Mouse (Mus musculus): ENCODE data around the gene Cdc37.

DNA sequence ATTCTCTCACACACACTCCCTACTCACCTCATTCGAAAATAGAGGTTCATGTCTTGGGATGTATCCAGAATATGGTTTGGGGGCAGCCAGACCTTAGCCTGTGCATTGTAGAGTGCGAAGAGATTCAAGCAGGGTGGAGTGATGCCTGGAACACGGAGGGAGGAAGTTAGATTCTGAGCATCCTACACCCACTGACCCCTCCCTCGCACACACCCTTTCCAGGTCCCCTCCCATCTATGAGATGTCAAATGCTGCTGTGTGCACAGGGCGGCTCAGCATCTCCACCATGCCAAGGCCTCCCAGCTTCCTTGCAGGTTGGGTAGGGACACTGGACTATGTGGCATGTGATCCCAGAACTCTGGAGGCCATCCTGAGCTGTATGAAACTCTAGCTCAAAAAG, 24.9 kb downstream of the Cdc37 start:
- no peak for TF ChIP-seq POLR2A (IDR thresholded peaks at IDR 0.05; ENCODE audit: control insufficient read depth, extremely low read depth, insufficient read depth, low read length, poor library complexity)
- no peak for TF ChIP-seq CTCF (IDR thresholded peaks at IDR 0.05; ENCODE audit: borderline replicate concordance, control insufficient read depth, extremely low read depth, insufficient read depth, low read length, poor library complexity)
